Mouse (Mus musculus) embryonic facial prominence, embryonic 10.5 days (tissue): Measurements from ENCODE around the gene Ces2a. TPM values are rescaled to one million over a fixed set of nuclear protein-coding genes. Genes with fewer than 3 reads are reported as not detected.

Experiments used
- DNase-seq: peaks from one replicate; pipeline ENCODE4 v3.0.0-alpha.2; 2017; ENCODE audit warnings: low spot score
- H3K27ac ChIP-seq: fragments of 300-500 bp; sonication (generic); replicated peaks from 2 replicates; pipeline ENCODE4 v1.5.1; 2016; ENCODE audit warnings: mild to moderate bottlenecking
- H3K27me3 ChIP-seq: fragments of 300-500 bp; sonication (generic); replicated peaks from 2 replicates; pipeline ENCODE4 v1.6.1; 2016; ENCODE audit warnings: low read depth, mild to moderate bottlenecking; ENCODE audit not compliant: poor library complexity, severe bottlenecking
- H3K36me3 ChIP-seq: fragments of 300-500 bp; sonication (generic); replicated peaks from 2 replicates; pipeline ENCODE4 v1.6.1; 2016; ENCODE audit warnings: mild to moderate bottlenecking, moderate library complexity
- H3K4me1 ChIP-seq: fragments of 300-500 bp; sonication (generic); 2 replicates; pipeline ENCODE4 v1.6.1; 2016
- H3K4me3 ChIP-seq: fragments of 300-500 bp; sonication (generic); 2 replicates; pipeline ENCODE4 v1.5.1; 2016; ENCODE audit warnings: mild to moderate bottlenecking, moderate library complexity
- H3K9me3 ChIP-seq: fragments of 300-500 bp; sonication (generic); 2 replicates; pipeline ENCODE4 v1.6.1; 2016; ENCODE audit warnings: mild to moderate bottlenecking
- WGBS: fragments of 180-500 bp; shearing (Covaris S2); methylation state at CpG from one replicate; pipeline ENCODE4 v1.1.7; 2016; 5-methylcytosine and 5-hydroxymethylcytosine counted together
- microRNA-seq: library from miRNA; unstranded; fragments of <30 nt; microRNA quantifications from one replicate; pipeline ENCODE4, GENCODE M21; 2017
- polyA plus RNA-seq: library from polyadenylated mRNA; unstranded; fragments of >200 nt; fragmentation: Nextera tagmentation; extraction: Ambion mirVana; gene quantifications from 2 replicates; pipeline ENCODE4 v1.2.1, GENCODE M21; 2016

The Ces2a gene
- polyA plus RNA-seq, 1 experiment from 2014 or later, result not detected

- Histone ChIP-seq H3K9me3 (no peaks in the 10 kb centered on the region), H3K36me3 (no peaks in the 10 kb centered on the region), H3K27me3 (no peaks in the 10 kb centered on the region), H3K4me3 (no peak overlapping the region), H3K27ac (no peak overlapping the region), H3K4me1 (no peaks in the 10 kb centered on the region)
- 84% methylated on average over 3 of the region's 3 CpGs for WGBS
- no peak for DNase-seq
Observed at GRCm38 (mm10) chr8:104770365-104770764, 36.6 kb downstream of the Ces2a start.

DNA sequence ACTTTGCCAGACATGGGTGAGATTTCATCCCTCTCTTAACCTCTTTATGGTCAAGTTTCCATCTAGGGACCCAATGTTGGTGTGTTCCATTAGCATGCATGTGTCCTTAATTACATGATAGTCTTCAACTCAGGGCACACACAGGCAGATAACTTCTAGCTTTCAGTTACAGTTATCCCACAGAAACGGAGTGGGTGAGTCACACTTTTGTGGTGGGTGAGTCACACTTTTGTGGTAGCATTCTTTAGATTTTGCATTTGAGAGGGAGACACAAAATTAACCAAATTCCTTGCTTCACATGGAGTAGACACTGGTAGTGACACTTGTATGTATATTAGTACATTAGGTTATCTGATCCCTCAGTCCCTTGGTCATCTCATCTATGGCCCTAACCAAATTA, 53.2 kb downstream of the Ces2a start:
- Histone ChIP-seq H3K27ac (no peak overlapping the region), H3K4me1 (no peaks in the 10 kb centered on the region), H3K36me3 (no peaks in the 10 kb centered on the region), H3K27me3 (no peaks in the 10 kb centered on the region), H3K9me3 (no peaks in the 10 kb centered on the region), H3K4me3 (no peak overlapping the region)
- 77% methylated on average over 1 of the region's 1 CpGs for WGBS
- no peak for DNase-seq

DNA sequence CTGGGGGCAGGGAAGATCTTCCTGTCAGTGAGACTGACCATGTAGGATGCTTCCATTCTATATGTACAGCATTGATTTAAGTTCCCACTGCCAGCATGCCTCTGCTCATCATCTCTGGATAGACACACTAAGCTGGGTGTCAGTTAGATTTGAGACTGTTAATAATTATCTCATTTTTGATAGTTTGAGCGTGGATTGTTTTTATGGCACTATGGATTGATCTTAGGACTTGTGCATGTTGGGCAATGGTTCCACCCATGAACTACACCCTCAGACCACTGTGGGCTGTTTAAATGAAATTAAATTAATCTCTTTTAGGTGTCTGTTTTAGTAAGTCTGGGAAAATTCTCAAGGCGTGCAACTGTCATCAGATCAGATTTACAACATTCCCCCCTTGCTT, 55.1 kb downstream of the Ces2a start:
- no peak for DNase-seq
- no peak overlapping the region for H3K27ac ChIP-seq
- H3K36me3 ChIP-seq, result no peaks in the 10 kb centered on the region
- no peak overlapping the region for H3K4me3 ChIP-seq
- H3K27me3 ChIP-seq, result no peaks in the 10 kb centered on the region
- H3K4me1 ChIP-seq, result no peaks in the 10 kb centered on the region
- 78% methylated on average over 2 of the region's 2 CpGs for WGBS
- H3K9me3 ChIP-seq, result no peaks in the 10 kb centered on the region

- Histone ChIP-seq H3K9me3 (no peaks in the 10 kb centered on the region), H3K4me3 (no peak overlapping the region), H3K36me3 (no peaks in the 10 kb centered on the region), H3K4me1 (no peaks in the 10 kb centered on the region), H3K27ac (no peak overlapping the region), H3K27me3 (no peaks in the 10 kb centered on the region)
- no peak for DNase-seq
- 61% methylated on average over 3 of the region's 3 CpGs for whole genome bisulfite sequencing
Observed at GRCm38 (mm10) chr8:104789886-104790680, 56.3 kb downstream of the Ces2a start.

Small RNA genes within 50 kb of the gene (microRNA-seq; reads per million reads assigned to microRNA genes)
- not detected for gene Gm44328

Other genes with a start within 250 kb of the Ces2a start
- 0.19 and 0.26 TPM in 2 replicates for gene Terb1, start 224.1 kb upstream of the Ces2a start, polyA plus RNA-seq
- gene Nae1, start 199.4 kb upstream of the Ces2a start, polyA plus RNA-seq, result 124 and 137 TPM in 2 replicates
- gene Car7, start 199.3 kb upstream of the Ces2a start, polyA plus RNA-seq, result 0.75 and 1.00 TPM in 2 replicates
- 15.4 and 16.0 TPM in 2 replicates for gene Pdp2, start 142.6 kb upstream of the Ces2a start, polyA plus RNA-seq
- gene Cdh16, start 109.6 kb upstream of the Ces2a start, polyA plus RNA-seq, result not detected in 2 replicates
- 0.92 and 1.3 TPM in 2 replicates for gene Rrad, start 102.7 kb upstream of the Ces2a start, polyA plus RNA-seq
- 97.6 and 98.6 TPM in 2 replicates for gene Ciao2b, start 92.0 kb upstream of the Ces2a start, polyA plus RNA-seq
- 0.04 and 0.29 TPM in 2 replicates for gene Ces2b, start 97.6 kb downstream of the Ces2a start, polyA plus RNA-seq
- gene Ces2c, start 113.1 kb downstream of the Ces2a start, polyA plus RNA-seq, result not detected in 2 replicates
- gene Ces2e, start 192.3 kb downstream of the Ces2a start, polyA plus RNA-seq, result not detected in 2 replicates
- gene Ces2f, start 213.4 kb downstream of the Ces2a start, polyA plus RNA-seq, result not detected in 2 replicates
- not detected in 2 replicates for gene Ces2g, start 227.7 kb downstream of the Ces2a start, polyA plus RNA-seq